Mouse (Mus musculus) gastrocnemius, adult 2 months (tissue): ENCODE measurements around the gene Hemk1. TPM values are rescaled to one million over a fixed set of nuclear protein-coding genes. Genes with fewer than 3 reads are reported as not detected.

ENCODE experiments used
- DNase-seq: peaks from one replicate; pipeline ENCODE4 v3.0.0; 2022
- H3K27ac ChIP-seq: fragments of 200-600 bp; 2 replicates; pipeline ENCODE4 v1.8.1; 2022; ENCODE audit warnings: mild to moderate bottlenecking
- H3K4me3 ChIP-seq: fragments of 200-600 bp; 2 replicates; pipeline ENCODE4 v1.8.1; 2022; ENCODE audit warnings: mild to moderate bottlenecking, moderate library complexity
- CTCF ChIP-seq: fragments of 200-600 bp; IDR thresholded peaks from 2 replicates; pipeline ENCODE4 v1.8.1; 2022; ENCODE audit warnings: antibody characterized with exemption, mild to moderate bottlenecking, moderate library complexity
- intact Hi-C: fragments of 180-260 bp; cut with DNase I; formaldehyde crosslinking; loops from one replicate; pipeline ENCODE4 v1.15.1; 2025
- long read RNA-seq, 2 experiments: library from polyadenylated mRNA; stranded (forward); transcript quantifications; one replicate each; pipeline ENCODE4 v2.0.0; 2021
- total RNA-seq, 2 experiments: library from RNA; stranded (reverse); gene quantifications; 2 replicates each; pipeline ENCODE4 v1.2.3; 2021

The Hemk1 gene
- total RNA-seq = 10 to 100 TPM; 11.6 to 14.4 TPM
- long read RNA-seq, experiment 1, transcript Hemk1-201 (11 exons, 2,192 nt) = major isoform, 10 of 22 reads
- long read RNA-seq, experiment 1, partial matches to known transcripts = 1 of 22 reads
- long read RNA-seq, experiment 1, other reads (novel, unspliced or antisense) = 10 of 22 reads
- long read RNA-seq, experiment 2, partial matches to known transcripts = 4 of 11 reads
- long read RNA-seq, experiment 2, other reads (novel, unspliced or antisense) = 3 of 11 reads

DNA sequence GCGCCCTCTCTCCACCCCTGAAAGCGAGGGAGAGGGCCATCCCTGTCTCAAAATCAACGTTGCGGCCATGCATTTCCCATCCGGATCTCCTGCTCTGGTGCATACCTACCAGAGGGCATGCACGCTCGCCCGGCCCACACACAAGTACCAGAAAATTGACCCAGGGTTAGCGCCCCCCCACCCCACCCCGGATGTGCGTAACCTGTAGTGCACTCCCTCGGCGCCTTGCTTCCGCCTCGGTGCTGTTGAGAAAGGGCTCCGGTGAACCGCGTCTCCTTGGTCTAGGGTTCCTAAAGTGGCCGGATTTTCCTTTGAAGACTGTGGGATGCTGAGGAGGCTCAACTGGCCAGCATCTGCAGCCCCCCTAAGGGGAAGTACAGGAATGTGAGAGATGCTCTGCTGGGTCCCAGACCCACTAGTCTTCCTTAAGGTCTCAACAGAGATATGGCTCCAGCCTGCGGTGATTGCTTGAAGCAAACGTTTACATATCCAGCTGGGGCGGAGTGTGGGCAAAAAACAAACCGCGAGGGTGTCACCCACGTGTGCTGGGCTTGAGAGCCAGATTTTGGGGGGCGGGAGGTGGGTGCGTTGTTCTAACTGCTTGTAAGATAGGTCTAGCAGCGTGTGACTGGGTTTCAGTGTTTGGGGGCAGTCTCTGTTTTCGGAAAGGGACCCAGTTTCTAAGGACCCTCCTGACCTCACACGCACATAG is at the start of gene Hemk1:
Gene Hemk1, minus strand, starts transcription at position 179 of the 712 bp plus-strand sequence.
- TF ChIP-seq CTCF = no peak
- Histone ChIP-seq H3K27ac (peak within 1 kb of the TSS; percentile 90), H3K4me3 (peak within 1 kb of the TSS; percentile 84)
- intact Hi-C loops = loop anchor here (5.0 kb wide), 2 partner anchors 106 to 446 kb away; partner anchors contain the start of genes Dock3 and Manf
- peak; percentile 86 for DNase-seq

DNA sequence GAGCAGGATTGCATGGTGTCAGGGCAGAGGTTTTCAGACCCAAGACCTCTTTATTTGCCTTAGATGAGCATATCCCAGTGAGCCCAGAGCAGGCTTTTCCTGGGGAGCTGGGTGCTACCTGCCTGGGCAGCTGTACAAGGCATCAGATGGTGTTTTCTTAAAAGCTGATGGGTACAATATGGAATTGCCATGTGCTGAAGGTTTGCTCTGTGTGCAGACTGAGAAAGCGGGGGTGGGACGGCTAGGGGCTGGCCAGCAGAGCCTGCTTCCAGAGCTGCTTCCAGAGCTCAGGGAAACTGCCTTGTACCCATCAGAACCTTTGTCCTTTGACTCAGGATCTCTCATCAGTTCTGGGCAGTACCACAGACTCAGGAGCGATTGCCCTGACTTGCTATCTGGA is 49.6 kb upstream of the Hemk1 start:
- DNase-seq = no peak
- Histone ChIP-seq H3K4me3 (no peak overlapping the region), H3K27ac (no peak overlapping the region)
- no peak for TF ChIP-seq CTCF
- intact Hi-C loops = no loop called here

DNA sequence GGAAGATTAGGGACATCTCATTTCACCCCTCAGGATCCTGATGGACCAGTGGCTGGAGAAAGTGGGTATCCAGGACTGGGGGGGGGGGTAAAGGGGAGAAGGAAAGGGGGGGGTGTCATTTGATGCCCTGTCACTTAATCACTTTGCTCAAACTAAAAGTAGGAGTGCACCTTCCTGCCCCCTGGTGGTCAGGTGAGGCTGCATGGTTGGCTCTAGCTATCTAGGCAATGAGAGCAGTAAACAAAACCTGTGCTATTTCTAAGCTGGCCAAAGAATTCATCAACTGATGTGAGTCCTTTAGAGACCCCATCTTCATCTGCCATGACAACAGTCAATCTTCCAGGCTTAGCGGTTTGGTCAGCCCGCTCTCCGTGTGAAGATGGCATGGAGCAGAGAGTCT is 48.6 kb upstream of the Hemk1 start:
- DNase-seq = no peak
- H3K27ac ChIP-seq = no peak overlapping the region
- intact Hi-C loops = no loop called here
- no peak overlapping the region for H3K4me3 ChIP-seq
- TF ChIP-seq CTCF = peak; percentile 53

DNA sequence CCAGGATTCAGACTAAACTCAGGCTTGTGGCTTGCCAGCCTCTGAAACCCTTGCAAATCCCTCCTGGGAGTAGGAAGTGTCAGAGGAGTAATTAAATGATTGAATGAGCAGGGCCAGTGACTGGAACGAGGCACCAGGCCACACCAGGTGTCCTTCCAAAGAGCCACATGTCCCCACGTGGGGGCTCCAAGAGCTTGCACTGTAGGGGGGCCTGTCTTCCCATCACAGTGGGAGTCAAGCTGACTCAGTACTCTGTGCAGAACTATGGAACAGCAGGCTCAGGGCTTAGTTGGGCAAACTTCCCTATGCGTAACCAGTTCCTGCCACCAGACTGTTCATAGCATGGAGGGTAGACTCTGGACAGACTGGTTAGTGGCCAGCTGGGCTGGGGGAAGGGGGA is 46.2 kb upstream of the Hemk1 start:
- DNase-seq = no peak

DNA sequence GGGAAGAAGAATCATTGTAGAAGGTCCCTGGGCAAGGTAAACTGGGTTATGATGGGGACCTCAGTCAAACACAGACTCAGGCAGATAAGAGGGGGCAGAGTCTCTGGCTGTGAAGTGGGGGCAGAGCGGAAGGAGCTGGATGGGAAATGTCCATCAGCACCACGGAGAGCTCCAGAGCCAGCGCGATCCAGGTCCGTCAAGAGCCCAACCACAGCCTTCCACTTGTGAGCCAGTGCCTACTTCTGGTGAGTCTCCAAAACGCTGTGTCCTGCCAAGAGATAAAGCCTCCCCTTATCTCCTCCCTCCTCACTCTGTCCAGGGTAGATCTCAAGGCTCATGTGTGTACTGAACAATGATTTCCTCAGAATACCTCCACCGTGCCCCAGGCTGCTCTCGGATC is 43.6 kb upstream of the Hemk1 start:
- TF ChIP-seq CTCF = no peak
- Histone ChIP-seq H3K27ac (no peak overlapping the region), H3K4me3 (no peak overlapping the region)
- DNase-seq = no peak
- intact Hi-C loops = no loop called here

More for the DNA sequence above, 46.2 kb upstream of the Hemk1 start:
- Histone ChIP-seq H3K4me3 (no peak overlapping the region), H3K27ac (no peak overlapping the region)
- intact Hi-C loops = no loop called here
- no peak for TF ChIP-seq CTCF

DNA sequence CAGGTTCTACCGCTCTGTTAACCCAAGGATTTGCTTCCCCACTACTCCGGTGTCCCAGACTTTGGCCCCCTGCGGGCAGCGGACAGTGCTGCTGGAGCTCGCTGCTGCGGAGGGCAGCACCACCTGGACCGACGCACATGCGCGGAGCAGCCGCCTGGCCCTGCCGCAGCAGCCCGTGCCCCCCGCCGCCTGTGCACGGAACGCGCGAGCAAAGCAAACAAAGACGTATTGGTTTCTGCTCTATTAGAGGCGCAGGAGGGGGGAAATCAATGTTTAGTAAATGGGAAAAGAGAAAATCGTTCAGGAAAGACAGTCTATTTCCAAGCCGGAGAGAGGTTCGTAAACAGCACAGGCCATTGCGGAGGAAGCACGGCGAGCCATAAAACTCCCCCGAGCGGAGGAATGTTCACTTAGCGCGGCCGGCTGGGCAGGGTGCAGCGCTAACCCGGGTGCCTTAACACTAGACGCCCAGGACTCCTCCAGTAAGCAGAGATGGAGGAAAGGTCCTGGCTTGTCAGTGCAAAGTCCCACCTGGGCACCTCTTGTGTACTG is 39.9 kb upstream of the Hemk1 start:
- Histone ChIP-seq H3K4me3 (peak overlapping the region; percentile 66), H3K27ac (no peak overlapping the region)
- no peak for TF ChIP-seq CTCF
- intact Hi-C loops = no loop called here
- no peak for DNase-seq

DNA sequence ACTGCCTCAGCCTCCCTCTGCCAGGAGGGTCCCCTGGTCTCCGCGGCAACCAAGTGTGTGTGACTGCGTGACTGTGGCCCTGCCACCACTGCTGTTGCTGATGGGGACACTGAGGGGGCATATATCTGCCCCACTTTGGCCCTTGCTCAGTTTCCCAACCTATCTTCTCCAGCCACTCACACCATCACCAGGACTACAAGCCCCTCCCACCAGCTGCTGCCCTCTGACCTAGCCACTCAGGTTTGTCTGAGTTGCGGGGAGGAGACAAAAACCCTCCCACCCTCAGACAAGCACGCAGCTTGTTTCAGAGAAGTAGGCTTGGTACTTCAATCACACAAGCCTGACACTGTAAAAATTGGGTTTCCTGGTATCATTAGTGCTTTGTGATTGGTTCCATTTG is 37.3 kb upstream of the Hemk1 start:
- no peak for DNase-seq
- no peak overlapping the region for H3K27ac ChIP-seq
- no peak overlapping the region for H3K4me3 ChIP-seq
- no peak for TF ChIP-seq CTCF
- intact Hi-C loops = no loop called here

DNA sequence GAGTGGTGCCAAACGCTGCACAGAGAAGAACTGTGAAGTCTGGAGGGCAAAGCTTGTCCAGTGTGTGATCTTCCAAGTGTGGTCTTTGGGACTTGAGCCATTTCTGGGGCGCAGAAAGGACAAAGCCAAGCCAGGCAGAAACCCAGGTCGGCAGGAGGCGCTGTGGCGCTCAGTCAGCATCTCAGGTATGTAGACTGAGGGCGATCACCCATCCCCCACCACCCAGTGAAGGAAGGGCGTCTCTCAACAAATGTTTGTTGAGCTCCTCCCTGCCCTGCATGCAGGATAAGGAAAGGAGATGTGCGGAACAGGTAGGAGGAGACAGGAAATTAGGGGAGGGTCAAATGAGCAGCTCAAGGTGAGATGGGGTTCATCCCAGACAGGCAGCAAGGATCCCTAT is 36.5 kb upstream of the Hemk1 start:
- intact Hi-C loops = no loop called here
- TF ChIP-seq CTCF = peak; percentile 21; the same call in 1 of the 2 replicates
- H3K27ac ChIP-seq = no peak overlapping the region
- H3K4me3 ChIP-seq = no peak overlapping the region
- DNase-seq = no peak

DNA sequence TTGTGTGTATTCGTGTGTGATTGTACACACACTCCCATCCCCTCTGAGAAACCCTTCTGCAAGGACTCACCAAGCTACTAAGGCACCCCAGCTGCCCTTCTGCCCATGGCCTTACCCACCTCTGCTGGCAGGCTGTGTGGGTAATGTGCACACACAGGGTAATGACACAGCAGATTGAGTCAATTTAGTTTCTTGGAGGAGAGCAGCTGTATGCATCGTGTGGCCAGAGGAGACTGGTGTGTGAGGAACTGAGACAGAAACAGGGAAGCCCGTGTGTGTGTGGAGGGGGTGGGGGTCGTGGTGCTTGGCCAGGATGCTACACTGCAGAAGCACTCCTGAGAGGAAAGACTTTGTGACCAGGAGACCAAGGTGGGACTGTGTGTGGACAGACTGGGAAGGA is 34.3 kb upstream of the Hemk1 start:
- Histone ChIP-seq H3K27ac (no peak overlapping the region), H3K4me3 (no peak overlapping the region)
- no peak for TF ChIP-seq CTCF
- intact Hi-C loops = no loop called here
- DNase-seq = no peak

DNA sequence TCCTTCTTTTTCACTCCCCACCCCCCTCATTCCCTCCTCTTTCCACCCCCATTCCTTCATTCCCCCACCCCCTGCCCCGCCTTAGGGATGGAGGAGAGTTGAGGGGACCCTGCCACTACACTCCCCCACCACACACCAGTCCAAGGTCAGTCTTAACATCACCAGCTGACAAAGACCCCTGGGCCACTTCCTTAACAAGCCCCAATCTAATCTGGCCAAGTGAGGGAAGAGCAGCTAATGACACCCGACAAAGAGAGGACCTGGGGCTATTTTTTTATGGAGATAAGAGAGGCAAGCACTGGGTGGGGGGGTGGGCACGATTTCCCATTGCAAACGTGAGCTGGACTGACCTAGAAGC is 31.9 kb upstream of the Hemk1 start:
- intact Hi-C loops = loop anchor here (2.0 kb wide), 1 partner anchor 93 kb away; no protein-coding TSS in a partner anchor
- DNase-seq = no peak
- TF ChIP-seq CTCF = no peak
- Histone ChIP-seq H3K27ac (no peak overlapping the region), H3K4me3 (no peak overlapping the region)

DNA sequence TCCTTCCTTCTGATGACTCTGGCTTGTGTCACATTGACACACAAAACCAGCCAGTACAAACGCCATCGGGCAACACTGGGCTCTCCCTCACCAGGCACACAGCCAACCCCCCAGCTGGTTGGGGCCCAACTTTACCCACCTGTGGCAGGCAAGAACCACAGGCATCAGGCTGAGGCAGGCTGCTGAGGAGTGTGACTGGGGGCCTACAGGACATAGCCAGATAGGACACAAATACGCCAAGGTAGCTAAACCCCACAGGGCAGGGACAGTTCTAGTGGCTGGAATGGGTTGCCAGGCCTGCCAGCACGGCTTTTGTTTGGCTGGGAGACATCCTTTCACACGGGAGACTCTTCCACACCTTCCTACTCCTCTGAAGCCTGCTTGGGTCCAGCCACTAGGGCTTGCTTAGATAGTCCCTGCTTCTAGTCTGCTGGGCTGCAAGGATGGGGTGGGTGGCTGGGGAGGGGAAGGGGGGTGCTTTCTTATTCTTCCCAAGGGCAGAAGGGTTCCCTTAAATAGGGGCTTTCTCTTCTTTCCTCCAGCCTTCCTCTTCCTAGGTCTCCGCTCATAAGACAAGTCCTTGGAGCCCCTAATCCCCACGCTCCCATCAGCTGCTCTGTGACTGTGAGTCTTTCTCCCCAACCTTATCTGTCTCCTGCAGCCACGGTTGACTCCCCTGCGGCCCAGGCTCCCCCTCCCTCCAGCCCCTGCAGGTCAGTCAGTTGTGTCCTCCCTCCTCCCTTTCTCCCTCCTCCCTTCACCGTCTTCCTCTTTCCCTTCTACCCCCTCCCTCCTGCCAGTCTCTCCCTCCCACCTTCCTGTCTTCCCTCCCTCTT is 31.3 kb upstream of the Hemk1 start:
- intact Hi-C loops = loop anchor here (2.0 kb wide), 1 partner anchor 93 kb away; no protein-coding TSS in a partner anchor

DNA sequence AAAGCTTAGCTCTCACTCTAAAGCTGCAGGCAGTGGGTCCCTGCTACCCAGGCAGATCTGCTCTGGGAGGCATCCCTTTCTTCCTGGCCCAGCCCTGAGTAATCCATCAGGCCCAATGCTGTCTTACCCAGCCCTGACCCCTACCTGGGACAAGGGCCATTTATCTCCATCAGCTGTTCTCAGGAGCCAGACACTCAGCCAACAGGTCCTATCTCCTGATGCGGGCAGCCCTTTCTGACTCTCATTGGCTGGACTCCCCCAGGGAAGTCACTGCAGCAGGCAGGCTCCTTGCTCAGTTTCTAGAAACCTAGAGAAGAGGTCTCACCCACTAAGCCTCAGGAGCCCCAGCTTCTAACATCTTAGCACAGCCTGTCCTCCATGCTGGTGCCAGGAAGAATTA is 30.2 kb upstream of the Hemk1 start:
- no peak for DNase-seq
- intact Hi-C loops = no loop called here
- Histone ChIP-seq H3K4me3 (no peak overlapping the region), H3K27ac (no peak overlapping the region)
- TF ChIP-seq CTCF = no peak

More for the DNA sequence above, 31.3 kb upstream of the Hemk1 start:
- TF ChIP-seq CTCF = no peak
- no peak for DNase-seq
- H3K27ac ChIP-seq = no peak overlapping the region
- H3K4me3 ChIP-seq = no peak overlapping the region
